Mouse (Mus musculus) ES-E14 (cell line): ENCODE measurements around the gene Tbc1d15.

Source experiments
- ZC3H11A ChIP-seq: IDR thresholded peaks from 2 replicates; pipeline ENCODE4 v1.6.1; 2012; ENCODE audit warnings: low read depth, mild to moderate bottlenecking, inconsistent platforms, low read length, borderline replicate concordance
- ZNF384 ChIP-seq: IDR thresholded peaks from 2 replicates; pipeline ENCODE4 v1.6.1; 2012; ENCODE audit warnings: low read depth, low read length, inconsistent platforms

DNA sequence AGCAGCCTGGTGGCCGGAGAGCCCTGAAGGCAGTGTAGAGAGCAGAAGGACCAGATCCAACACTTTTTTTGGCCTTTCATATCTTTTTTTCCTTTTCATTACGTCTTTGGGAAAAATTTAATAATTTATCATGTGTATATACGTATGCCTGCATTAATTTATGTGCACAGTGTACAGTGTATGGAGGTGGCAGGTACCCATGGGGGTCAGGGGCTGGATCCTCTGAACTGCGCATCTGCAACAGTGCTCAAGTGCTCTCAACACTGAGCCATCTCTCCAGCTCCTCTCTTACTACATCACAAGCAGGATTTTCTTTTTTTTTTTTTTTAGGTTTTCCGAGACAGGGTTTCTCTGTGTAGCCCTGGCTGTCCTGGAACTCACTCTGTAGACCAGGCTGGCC, 46.3 kb upstream of the Tbc1d15 start:
- no peak for TF ChIP-seq ZNF384
- TF ChIP-seq ZC3H11A: no peak
